Mouse (Mus musculus) brown adipose tissue, adult 24 weeks (tissue): ENCODE measurements around the gene Nelfa. TPM values are rescaled to one million over a fixed set of nuclear protein-coding genes. Genes with fewer than 3 reads are reported as not detected.
"Not testable (repeated sequence)": the region's sequence is repeated elsewhere in the genome, so short reads cannot be mapped to it uniquely, and the experiment has no call there.

ENCODE experiments used
- H3K27ac ChIP-seq: fragments of 200-500 bp; replicated peaks from 2 replicates; pipeline ENCODE4 v1.5.1; 2012; ENCODE audit warnings: low read depth, mild to moderate bottlenecking, low read length
- H3K4me1 ChIP-seq: fragments of 200-500 bp; 2 replicates; pipeline ENCODE4 v1.6.1; 2012; ENCODE audit warnings: low read length, mixed read lengths; ENCODE audit not compliant: control insufficient read depth, insufficient read depth, insufficient read length
- H3K4me3 ChIP-seq: fragments of 200-500 bp; 2 replicates; pipeline ENCODE4 v1.5.1; 2012; ENCODE audit warnings: low read depth, mild to moderate bottlenecking, low read length, moderate library complexity; ENCODE audit not compliant: insufficient read depth
- polyA plus RNA-seq: library from polyadenylated mRNA; stranded (reverse); fragments of >200 nt; gene quantifications from 2 replicates; pipeline ENCODE4 v1.2.4, GENCODE M21; 2012; ENCODE audit not compliant: missing spikeins, insufficient read depth, insufficient read length

Gene Nelfa
- polyA plus RNA-seq, 1 experiment, result 9.2 TPM

DNA sequence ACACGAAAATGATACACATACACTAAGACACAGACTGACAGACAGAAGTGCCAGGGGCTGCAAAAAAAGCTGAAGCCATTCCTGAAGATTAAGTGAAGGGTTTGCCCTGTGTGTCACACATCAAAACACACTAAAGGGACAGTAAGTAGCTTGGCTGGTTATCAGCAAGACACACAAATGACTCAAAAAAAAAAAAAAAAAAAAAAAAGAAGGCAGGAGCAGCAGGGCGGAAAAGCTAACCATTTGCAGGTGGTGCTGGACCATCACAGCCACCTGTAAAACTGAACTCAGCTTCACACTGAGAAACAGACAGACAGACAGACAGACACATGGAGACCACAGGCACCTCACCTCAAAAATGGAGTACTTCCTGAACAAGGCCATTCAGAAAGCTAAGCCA lies 2.1 kb downstream of the Nelfa start:
- H3K27ac ChIP-seq, result no peak overlapping the region
- H3K4me1 ChIP-seq, result peaks cover 9% of the 10 kb centered on the region
- H3K4me3 ChIP-seq, result no peak overlapping the region

DNA sequence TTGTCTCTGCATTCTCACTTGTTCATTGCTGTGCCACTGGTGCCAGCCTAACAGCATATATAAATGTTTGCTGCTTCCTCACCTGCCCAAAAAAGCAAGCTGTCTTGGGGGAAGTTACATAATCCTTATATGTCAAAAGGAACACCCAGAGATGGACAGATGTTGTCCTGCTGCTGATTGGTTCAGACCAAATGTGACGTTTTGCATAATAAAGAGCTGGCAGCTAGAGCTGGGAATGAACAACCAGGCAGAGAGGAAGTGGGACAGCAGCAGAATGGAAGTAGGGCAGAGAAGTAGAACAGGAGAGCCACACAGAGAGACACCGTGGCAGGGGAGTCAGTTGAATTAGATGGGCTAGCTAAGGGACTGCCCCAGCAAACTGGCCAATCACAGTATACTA lies 3.8 kb downstream of the Nelfa start:
- Histone ChIP-seq H3K27ac (no peak overlapping the region), H3K4me3 (no peak overlapping the region), H3K4me1 (peaks cover 9% of the 10 kb centered on the region)

DNA sequence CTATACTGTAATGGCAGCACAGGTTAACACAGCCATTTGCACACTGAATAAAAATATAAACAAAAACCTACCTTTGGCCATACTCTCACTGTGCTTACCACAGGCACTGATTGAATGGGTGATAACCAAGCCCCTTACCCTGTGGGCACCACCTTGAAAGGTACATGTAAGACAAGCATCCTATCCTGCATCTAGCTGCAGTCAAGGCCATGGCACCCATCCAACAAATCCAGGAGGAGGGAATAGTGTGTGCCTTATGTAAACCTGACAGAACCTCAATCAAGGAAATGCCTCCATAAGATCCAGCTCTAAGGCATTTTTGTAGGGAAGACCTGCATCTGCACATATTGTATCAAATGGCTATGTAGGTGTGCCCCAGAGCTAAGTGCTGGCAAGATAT lies 10.0 kb downstream of the Nelfa start:
- H3K27ac ChIP-seq, result no peak overlapping the region
- H3K4me1 ChIP-seq, result peaks cover under 1% of the 10 kb centered on the region

DNA sequence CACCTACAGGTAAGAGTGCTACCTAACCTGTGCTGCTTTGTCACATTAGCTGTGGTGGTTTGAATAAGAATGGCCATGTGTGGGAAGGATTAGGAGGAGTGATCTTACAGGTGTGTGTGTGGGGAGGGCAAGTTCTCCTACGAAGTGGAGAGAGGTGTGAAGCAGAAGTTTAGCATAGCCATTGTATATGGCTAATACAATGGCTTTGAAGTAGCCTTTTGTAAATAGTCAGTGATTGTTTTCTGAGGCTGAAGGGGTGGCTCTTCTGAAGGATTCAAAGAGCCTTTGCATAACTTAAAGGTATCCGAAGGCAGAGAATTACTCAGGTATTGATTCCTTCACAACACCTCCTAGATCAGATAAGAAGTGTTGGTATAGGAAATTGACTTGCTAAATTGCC lies 13.6 kb downstream of the Nelfa start:
- peaks cover 3% of the 10 kb centered on the region for H3K4me1 ChIP-seq
- H3K4me3 ChIP-seq, result no peak overlapping the region
- no peak overlapping the region for H3K27ac ChIP-seq

More for the DNA sequence above, 10.0 kb downstream of the Nelfa start:
- no peak overlapping the region for H3K4me3 ChIP-seq

- Histone ChIP-seq H3K4me1 (peaks cover 3% of the 10 kb centered on the region), H3K27ac (0 out of 2 replicates have a peak overlapping the region, but pooled peaks have one; percentile 36), H3K4me3 (no peak overlapping the region)
Measured at GRCm38 (mm10) chr5:33921486-33922235, 14.6 kb downstream of the Nelfa start.

- H3K27ac ChIP-seq, result peak overlapping the region; percentile 36; the same call in 1 of the 2 replicates
- no peak overlapping the region for H3K4me3 ChIP-seq
- peaks cover 3% of the 10 kb centered on the region for H3K4me1 ChIP-seq
Measured at GRCm38 (mm10) chr5:33920924-33921323, 15.3 kb downstream of the Nelfa start.

DNA sequence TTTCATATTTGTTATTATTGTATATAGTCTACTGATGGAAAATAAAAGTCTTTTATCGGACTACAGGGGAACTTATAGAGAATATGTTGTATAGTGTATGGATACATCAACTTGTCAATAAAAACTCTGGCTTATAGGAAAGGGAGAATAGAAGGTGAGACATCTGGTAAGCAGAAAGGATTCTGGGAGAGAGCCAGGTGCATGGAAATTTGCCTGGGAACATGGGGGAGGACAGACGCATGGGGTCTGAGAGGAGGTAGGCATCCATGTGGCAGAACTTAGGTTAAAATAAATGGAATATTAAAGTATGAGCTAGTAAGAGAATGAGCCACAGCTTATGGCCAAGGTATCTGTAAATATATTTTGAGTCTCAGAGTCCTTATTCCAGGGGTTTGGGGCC lies 16.2 kb downstream of the Nelfa start:
- H3K4me1 ChIP-seq, result peaks cover 3% of the 10 kb centered on the region
- H3K27ac ChIP-seq, result no peak overlapping the region
- no peak overlapping the region for H3K4me3 ChIP-seq

- no peak overlapping the region for H3K27ac ChIP-seq
- H3K4me3 ChIP-seq, result no peak overlapping the region
- peaks cover 3% of the 10 kb centered on the region for H3K4me1 ChIP-seq
Measured at GRCm38 (mm10) chr5:33919466-33919865, 16.7 kb downstream of the Nelfa start.

DNA sequence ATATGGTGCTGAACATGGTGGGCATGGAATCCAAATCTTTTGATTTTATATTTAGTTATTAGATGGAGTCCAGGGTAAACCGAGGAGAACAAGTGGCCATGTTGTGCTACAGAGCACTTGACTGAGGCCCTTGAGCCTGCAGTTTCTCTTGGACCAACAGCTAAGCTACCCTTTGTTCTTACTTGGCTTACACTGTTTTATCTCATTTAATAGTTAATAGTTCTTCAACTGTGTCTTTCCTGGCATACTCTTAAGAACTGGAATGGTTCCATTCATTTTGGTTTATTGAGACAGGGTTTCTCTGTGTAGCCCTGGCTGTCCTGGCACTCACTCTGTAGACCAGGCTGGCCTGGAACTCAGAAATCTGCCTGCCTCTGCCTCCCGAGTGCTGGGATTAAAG lies 19.6 kb downstream of the Nelfa start:
- H3K4me1 ChIP-seq, H3K27ac ChIP-seq, H3K4me3 ChIP-seq: not testable (repeated sequence)

- H3K4me1 ChIP-seq, H3K4me3 ChIP-seq, H3K27ac ChIP-seq: not testable (repeated sequence)
Measured at GRCm38 (mm10) chr5:33915031-33915430, 21.2 kb downstream of the Nelfa start.

- Histone ChIP-seq H3K27ac (no peak overlapping the region), H3K4me3 (no peak overlapping the region), H3K4me1 (no peaks in the 10 kb centered on the region)
Measured at GRCm38 (mm10) chr5:33903176-33903575, 33.0 kb downstream of the Nelfa start.

- H3K4me3 ChIP-seq, result no peak overlapping the region
- H3K27ac ChIP-seq, result no peak overlapping the region
- no peaks in the 10 kb centered on the region for H3K4me1 ChIP-seq
Measured at GRCm38 (mm10) chr5:33902696-33903095, 33.5 kb downstream of the Nelfa start.

DNA sequence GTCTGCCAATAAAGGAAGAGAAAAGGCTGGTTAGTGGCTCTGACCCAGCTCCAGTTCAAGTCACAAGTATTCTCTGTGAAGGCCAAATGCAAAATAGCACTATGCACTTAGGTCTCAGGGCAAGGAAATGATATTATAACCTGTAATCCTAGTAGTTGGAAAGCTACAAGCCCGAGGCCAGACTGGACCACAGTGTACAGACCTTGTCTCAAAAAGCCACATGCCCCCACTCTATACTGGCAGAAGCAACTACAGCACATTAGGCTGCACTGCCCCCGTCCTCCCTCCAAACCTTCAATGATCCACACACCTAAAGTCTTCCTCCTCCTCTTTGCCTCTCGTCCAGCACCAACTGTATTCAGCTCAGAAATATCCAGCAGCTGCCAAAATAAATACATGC lies 34.9 kb downstream of the Nelfa start:
- Histone ChIP-seq H3K4me3 (no peak overlapping the region), H3K4me1 (no peaks in the 10 kb centered on the region), H3K27ac (no peak overlapping the region)

- Histone ChIP-seq H3K27ac (no peak overlapping the region), H3K4me3 (no peak overlapping the region), H3K4me1 (no peaks in the 10 kb centered on the region)
Measured at GRCm38 (mm10) chr5:33900701-33901263, 35.4 kb downstream of the Nelfa start.

DNA sequence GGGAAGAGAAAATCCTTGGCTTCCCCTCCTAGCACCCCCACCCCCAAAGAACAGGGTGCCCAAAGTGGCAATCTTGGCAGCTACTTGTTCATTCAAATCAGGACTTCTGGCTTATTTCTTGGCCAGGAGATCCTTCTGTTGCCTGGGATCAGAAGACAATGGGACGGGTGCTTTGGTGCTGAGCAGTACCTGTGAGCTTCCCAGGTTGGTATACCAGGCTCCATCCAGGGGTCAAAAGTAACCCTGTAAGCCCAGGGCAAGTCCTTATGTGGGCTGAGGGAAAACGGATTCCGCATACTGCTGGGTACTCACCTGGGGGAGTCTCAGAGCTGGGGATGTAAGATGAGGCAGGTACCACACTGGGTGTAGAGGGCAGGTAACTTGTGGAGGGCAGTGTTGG lies 36.1 kb downstream of the Nelfa start:
- Histone ChIP-seq H3K4me1 (no peaks in the 10 kb centered on the region), H3K27ac (no peak overlapping the region), H3K4me3 (no peak overlapping the region)

DNA sequence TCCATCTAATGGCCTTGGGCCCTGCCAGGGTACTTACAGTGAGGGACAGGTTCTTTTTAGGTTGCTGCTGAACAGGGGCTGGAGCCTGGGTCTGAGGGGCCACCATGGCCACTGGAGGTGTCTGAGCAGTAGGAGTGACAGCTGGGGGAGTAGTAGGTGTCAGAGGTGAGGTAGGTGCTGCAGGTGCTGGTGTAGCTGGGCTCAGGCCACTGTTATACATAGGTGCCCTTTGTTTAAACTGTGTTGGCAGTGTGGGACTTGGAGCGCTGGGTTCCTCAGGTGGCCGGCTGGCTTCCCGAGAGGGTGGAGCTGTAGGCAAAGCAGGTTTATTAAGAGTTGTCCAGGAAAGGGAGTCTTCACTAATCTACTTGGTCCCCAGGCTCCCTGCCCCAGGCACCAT lies 37.0 kb downstream of the Nelfa start:
- Histone ChIP-seq H3K4me3 (no peak overlapping the region), H3K27ac (no peak overlapping the region), H3K4me1 (no peaks in the 10 kb centered on the region)
